Mouse (Mus musculus) lung, embryonic 14.5 days (tissue): ENCODE measurements around the gene Ppp1r12b. TPM values are rescaled to one million over a fixed set of nuclear protein-coding genes. Genes with fewer than 3 reads are reported as not detected.

Experiments used
- ATAC-seq: fragments of 200-750 bp; cut with Nextera tagmentation; 2 replicates; pipeline ENCODE4 v1.8.0; 2017; ENCODE audit warnings: mild to moderate bottlenecking, moderate TSS enrichment, moderate library complexity; ENCODE audit not compliant: insufficient read depth
- DNase-seq: peaks from one replicate; pipeline ENCODE4 v3.0.0-alpha.2; 2015
- H3K27ac ChIP-seq: fragments of 300-500 bp; sonication (generic); 2 replicates; pipeline ENCODE4 v1.5.1; 2014; ENCODE audit warnings: low read depth, mild to moderate bottlenecking, moderate library complexity
- H3K27me3 ChIP-seq: fragments of 300-500 bp; sonication (generic); 2 replicates; pipeline ENCODE4 v1.6.1; 2014; ENCODE audit warnings: low read length, control low read depth; ENCODE audit not compliant: insufficient read depth
- H3K36me3 ChIP-seq: fragments of 300-500 bp; sonication (generic); 2 replicates; pipeline ENCODE4 v1.6.1; 2014; ENCODE audit warnings: control low read depth; ENCODE audit not compliant: insufficient read depth
- H3K4me1 ChIP-seq: fragments of 300-500 bp; sonication (generic); 2 replicates; pipeline ENCODE4 v1.6.1; 2014; ENCODE audit warnings: antibody characterized with exemption, control low read depth; ENCODE audit not compliant: insufficient read depth
- H3K4me2 ChIP-seq: fragments of 300-500 bp; sonication (generic); 2 replicates; pipeline ENCODE4 v1.6.1; 2014; ENCODE audit warnings: mild to moderate bottlenecking
- H3K4me3 ChIP-seq: fragments of 300-500 bp; sonication (generic); 2 replicates; pipeline ENCODE4 v1.5.1; 2014; ENCODE audit warnings: low read depth, low read length
- H3K9ac ChIP-seq: fragments of 300-500 bp; sonication (generic); 2 replicates; pipeline ENCODE4 v1.6.1; 2014
- H3K9me3 ChIP-seq: fragments of 300-500 bp; sonication (generic); 2 replicates; pipeline ENCODE4 v1.6.1; 2016; ENCODE audit warnings: low read depth, low read length, control low read depth
- CTCF ChIP-seq: IDR thresholded peaks from 2 replicates; pipeline ENCODE4 v1.5.1; 2016; ENCODE audit warnings: antibody characterized with exemption, low read depth
- WGBS: fragments of 180-500 bp; shearing (Covaris S2); extraction: QIAGEN DNeasy Blood & Tissue Kit; methylation state at CpG from one replicate; pipeline ENCODE4 v1.1.7; 2014; 5-methylcytosine and 5-hydroxymethylcytosine counted together
- polyA plus RNA-seq: library from polyadenylated mRNA; unstranded; fragments of >200 nt; fragmentation: Nextera tagmentation; extraction: Ambion mirVana; gene quantifications from 2 replicates; pipeline ENCODE4 v1.2.1, GENCODE M21; 2014

Ppp1r12b gene
- polyA plus RNA-seq, 1 experiment from 2014 or later: 11.5 TPM

DNA sequence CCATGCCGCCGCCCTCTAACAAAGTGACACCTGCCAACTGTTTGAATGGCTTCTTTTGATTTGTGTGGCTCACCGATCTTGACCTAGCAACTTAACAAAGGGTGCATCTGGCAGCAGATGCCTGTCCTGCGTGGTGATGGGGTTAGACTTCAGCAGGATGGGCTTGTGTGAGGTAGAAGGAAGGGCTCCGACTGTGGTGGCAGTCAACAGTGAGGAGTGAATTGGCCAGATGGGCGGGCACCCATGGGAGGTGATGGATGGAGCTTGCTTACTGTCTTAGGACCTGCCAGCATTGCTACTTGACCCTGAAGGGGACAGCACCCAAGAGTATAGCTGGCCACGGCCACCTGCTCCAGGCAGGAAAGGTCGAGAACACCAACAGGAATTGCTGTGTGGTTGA, 241.6 kb downstream of the Ppp1r12b start:
- Histone ChIP-seq H3K4me2 (no peak overlapping the region), H3K27me3 (peaks cover 26% of the 10 kb centered on the region), H3K27ac (no peak overlapping the region), H3K9me3 (no peaks in the 10 kb centered on the region), H3K4me1 (no peaks in the 10 kb centered on the region; the same call in 1 of the 2 replicates), H3K36me3 (no peaks in the 10 kb centered on the region), H3K4me3 (no peak overlapping the region), H3K9ac (no peak overlapping the region)
- TF ChIP-seq CTCF: no peak
- DNase-seq (no peak), ATAC-seq (no peak)
- 53% methylated on average over 8 of the region's 8 CpGs for WGBS

GRCm38 (mm10) chr1:134713421-134713969, 242.2 kb downstream of the Ppp1r12b start:
- H3K27me3 ChIP-seq: peaks cover 33% of the 10 kb centered on the region
- WGBS: 30% methylated on average over 11 of the region's 11 CpGs
- H3K36me3 ChIP-seq: no peaks in the 10 kb centered on the region
- peak; percentile 53; the same call in 1 of the 2 replicates for ATAC-seq
- TF ChIP-seq CTCF: no peak
- H3K4me1 ChIP-seq: no peaks in the 10 kb centered on the region; the same call in 1 of the 2 replicates
- DNase-seq: peak; percentile 41
- no peak overlapping the region for H3K4me2 ChIP-seq
- H3K9me3 ChIP-seq: no peaks in the 10 kb centered on the region
- no peak overlapping the region for H3K4me3 ChIP-seq
- H3K27ac ChIP-seq: no peak overlapping the region
- H3K9ac ChIP-seq: no peak overlapping the region

DNA sequence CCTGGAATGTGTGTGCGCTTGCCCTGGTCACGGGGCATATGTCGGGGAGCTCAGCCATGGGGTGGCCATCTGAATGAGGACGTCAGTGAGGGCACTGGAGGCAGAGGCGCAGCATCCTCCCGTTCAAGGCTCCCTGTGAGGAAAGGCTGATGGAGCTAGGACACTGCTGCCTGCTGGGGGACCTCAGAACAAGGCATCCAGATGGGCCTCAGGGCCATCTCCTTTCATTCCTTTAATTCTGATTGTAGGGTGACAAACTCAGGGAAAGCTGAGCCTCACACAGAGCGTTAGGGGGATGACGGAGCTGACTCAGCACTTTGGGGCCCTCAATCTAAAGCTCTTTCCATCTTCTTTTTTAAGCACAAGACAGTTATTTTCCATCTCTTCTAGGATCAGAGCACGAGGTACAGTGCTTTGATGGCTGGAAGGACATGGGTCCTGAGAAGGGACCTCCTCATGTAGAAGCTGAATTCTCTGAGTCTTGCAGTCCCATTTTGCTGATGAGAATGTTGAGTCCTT, 242.9 kb downstream of the Ppp1r12b start:
- 68% methylated on average over 9 of the region's 9 CpGs for WGBS
- Histone ChIP-seq H3K27ac (no peak overlapping the region), H3K4me2 (no peak overlapping the region), H3K36me3 (no peaks in the 10 kb centered on the region), H3K4me3 (no peak overlapping the region), H3K27me3 (peaks cover 36% of the 10 kb centered on the region), H3K9ac (no peak overlapping the region), H3K9me3 (no peaks in the 10 kb centered on the region), H3K4me1 (no peaks in the 10 kb centered on the region; the same call in 1 of the 2 replicates)
- TF ChIP-seq CTCF: no peak
- no peak for DNase-seq
- ATAC-seq: no peak

DNA sequence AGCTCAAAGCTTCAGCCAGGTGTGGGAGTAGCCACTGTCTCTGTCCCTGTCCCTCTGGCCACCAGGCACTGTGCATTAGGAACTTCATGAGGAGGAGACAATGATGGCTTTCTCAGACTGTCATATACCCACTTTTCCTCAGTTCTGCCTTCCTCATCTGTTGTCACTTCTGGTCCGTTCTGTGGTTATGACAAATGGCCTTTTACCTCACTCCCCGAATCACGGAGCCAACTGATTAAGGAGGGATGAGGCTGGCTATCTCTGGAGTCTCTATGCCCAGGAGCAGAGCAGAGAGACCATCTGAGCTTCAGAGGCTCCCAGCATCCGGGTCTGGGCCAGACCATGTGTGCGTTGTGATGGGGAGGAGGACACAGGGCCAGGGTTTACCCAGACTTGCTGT, 244.1 kb downstream of the Ppp1r12b start:
- 43% methylated on average over 5 of the region's 5 CpGs for WGBS
- H3K36me3 ChIP-seq: no peaks in the 10 kb centered on the region
- no peak overlapping the region for H3K4me3 ChIP-seq
- DNase-seq (no peak), ATAC-seq (no peak)
- H3K9ac ChIP-seq: no peak overlapping the region
- no peak overlapping the region for H3K27ac ChIP-seq
- no peaks in the 10 kb centered on the region for H3K9me3 ChIP-seq
- peaks cover 36% of the 10 kb centered on the region for H3K27me3 ChIP-seq
- H3K4me2 ChIP-seq: no peak overlapping the region
- no peak for TF ChIP-seq CTCF
- H3K4me1 ChIP-seq: no peaks in the 10 kb centered on the region; the same call in 1 of the 2 replicates

- H3K27me3 ChIP-seq: peaks cover 39% of the 10 kb centered on the region
- H3K4me2 ChIP-seq: no peak overlapping the region
- H3K4me3 ChIP-seq: no peak overlapping the region
- TF ChIP-seq CTCF: no peak
- H3K36me3 ChIP-seq: no peaks in the 10 kb centered on the region
- H3K4me1 ChIP-seq: no peaks in the 10 kb centered on the region; the same call in 1 of the 2 replicates
- 43% methylated on average over 7 of the region's 7 CpGs for WGBS
- H3K27ac ChIP-seq: no peak overlapping the region
- ATAC-seq: no peak
- no peak overlapping the region for H3K9ac ChIP-seq
- no peak for DNase-seq
- H3K9me3 ChIP-seq: no peaks in the 10 kb centered on the region
Measured at GRCm38 (mm10) chr1:134711061-134711460, 244.7 kb downstream of the Ppp1r12b start.

- WGBS: 22% methylated on average over 26 of the region's 26 CpGs
- no peaks in the 10 kb centered on the region for H3K9me3 ChIP-seq
- DNase-seq (peak; percentile 20), ATAC-seq (0 out of 2 replicates have a peak, but pooled peaks have one; percentile 9)
- peak overlapping the region; percentile 35 for H3K9ac ChIP-seq
- peak; percentile 21 for TF ChIP-seq CTCF
- H3K36me3 ChIP-seq: no peaks in the 10 kb centered on the region
- H3K27me3 ChIP-seq: peaks cover 45% of the 10 kb centered on the region
- no peak overlapping the region for H3K27ac ChIP-seq
- no peaks in the 10 kb centered on the region; the same call in 1 of the 2 replicates for H3K4me1 ChIP-seq
- peak overlapping the region; percentile 97 for H3K4me2 ChIP-seq
- peak overlapping the region; percentile 47 for H3K4me3 ChIP-seq
Measured at GRCm38 (mm10) chr1:134709411-134710306, 246.1 kb downstream of the Ppp1r12b start.
